Mouse (Mus musculus) myocyte (in vitro differentiated cells): ENCODE results near the gene Atad3a.
A peak's percentile ranks its signal among the peaks of the same experiment; 100 is the strongest.

ENCODE experiments used
- MAX ChIP-seq: IDR thresholded peaks from one replicate; pipeline ENCODE4 v1.6.1; 2011; ENCODE audit warnings: low read depth, mild to moderate bottlenecking, control low read depth
- POLR2A ChIP-seq: IDR thresholded peaks from one replicate; pipeline ENCODE4 v1.6.1; 2011; ENCODE audit warnings: low read depth, mild to moderate bottlenecking, control low read depth, moderate library complexity; ENCODE audit not compliant: insufficient read length
- TCF12 ChIP-seq: IDR thresholded peaks from one replicate; pipeline ENCODE4 v1.6.1; 2011; ENCODE audit warnings: mild to moderate bottlenecking, control low read depth; ENCODE audit not compliant: poor library complexity, insufficient read depth, severe bottlenecking
- TCF3 ChIP-seq: IDR thresholded peaks from one replicate; pipeline ENCODE4 v1.6.1; 2011; ENCODE audit warnings: low read depth, control low read depth; ENCODE audit not compliant: insufficient read length

DNA sequence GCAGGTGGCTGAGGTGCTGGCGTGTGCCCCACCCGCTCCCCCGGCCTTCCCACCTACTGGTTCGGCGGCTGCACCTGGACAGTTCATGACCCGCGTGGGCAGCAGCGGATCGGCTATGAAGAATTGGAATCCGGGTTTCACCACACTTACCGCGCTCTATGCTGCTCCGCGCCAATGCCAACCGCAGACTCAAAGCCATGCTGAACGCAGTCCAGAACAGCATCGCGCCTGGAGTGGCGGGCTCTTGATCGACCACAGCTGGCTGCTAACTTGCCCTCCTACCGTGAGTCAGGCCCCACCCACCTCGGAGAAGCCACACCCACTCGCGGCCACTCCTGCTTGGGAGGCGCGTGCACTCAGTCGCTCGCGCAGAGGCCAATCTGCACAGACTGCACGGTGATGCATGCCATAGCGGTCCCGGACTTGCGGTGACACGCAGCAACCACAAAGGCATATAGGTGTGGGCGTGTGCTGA is 13.4 kb upstream of the Atad3a start, which contains the start of gene Vwa1:
- no peak for TF ChIP-seq MAX
- peak; percentile 66 for TF ChIP-seq POLR2A
- TF ChIP-seq TCF3, result peak; percentile 2
- TF ChIP-seq TCF12, result peak; percentile 7
